Mouse (Mus musculus) MEL (cell line): ENCODE measurements around the gene Celsr1.

ENCODE experiments used
- CTCF ChIP-seq, 3 experiments: IDR thresholded peaks in 2 of 3; conservative IDR thresholded peaks in 1 of 3; 2 replicates each; pipeline ENCODE4 v1.5.1; 2011 to 2012; ENCODE audit warnings: low read length in 3 of 3, low read depth in 2 of 3, mild to moderate bottlenecking in 2 of 3, improper control_type of control experiment in 1 of 3, inconsistent platforms in 1 of 3, mixed read lengths in 1 of 3, moderate library complexity in 1 of 3; ENCODE audit not compliant: control insufficient read depth in 1 of 3, insufficient read depth in 1 of 3, poor library complexity in 1 of 3, severe bottlenecking in 1 of 3
- E2F4 ChIP-seq: IDR thresholded peaks from 2 replicates; pipeline ENCODE4 v1.6.1; 2011; ENCODE audit warnings: low read depth, low read length, improper control_type of control experiment, borderline replicate concordance
- ETS1 ChIP-seq: IDR thresholded peaks from 2 replicates; pipeline ENCODE4 v1.6.1; 2012; ENCODE audit warnings: low read depth, mild to moderate bottlenecking, inconsistent platforms, low read length, improper control_type of control experiment, moderate library complexity
- GATA1 ChIP-seq: IDR thresholded peaks from 2 replicates; pipeline ENCODE4 v1.6.1; 2011; ENCODE audit warnings: low read depth, low read length, improper control_type of control experiment
- KAT2A ChIP-seq: conservative IDR thresholded peaks from 2 replicates; pipeline ENCODE4 v1.6.1; 2012; ENCODE audit warnings: low read depth, low read length, improper control_type of control experiment, inconsistent platforms
- MAX ChIP-seq: IDR thresholded peaks from 2 replicates; pipeline ENCODE4 v1.6.1; 2011; ENCODE audit warnings: low read length, improper control_type of control experiment
- POLR2A ChIP-seq, 2 experiments: IDR thresholded peaks; 2 replicates each; pipeline ENCODE4 v1.6.1; 2011 to 2012; ENCODE audit warnings: low read length in 2 of 2, mild to moderate bottlenecking in 2 of 2, control low read depth in 1 of 2, improper control_type of control experiment in 1 of 2, low read depth in 1 of 2, moderate library complexity in 1 of 2; ENCODE audit not compliant: control insufficient read depth in 1 of 2, insufficient read depth in 1 of 2, poor library complexity in 1 of 2
- POLR2AphosphoS2 ChIP-seq: IDR thresholded peaks from 2 replicates; pipeline ENCODE4 v1.6.1; 2011; ENCODE audit warnings: low read length, improper control_type of control experiment
- RAD21 ChIP-seq: IDR thresholded peaks from 2 replicates; pipeline ENCODE4 v1.6.1; 2011; ENCODE audit warnings: mild to moderate bottlenecking, low read depth, low read length, improper control_type of control experiment
- TAL1 ChIP-seq: IDR thresholded peaks from 2 replicates; pipeline ENCODE4 v1.6.1; 2012; ENCODE audit warnings: mild to moderate bottlenecking, inconsistent platforms, low read length, moderate library complexity, mixed read lengths
- TCF12 ChIP-seq: IDR thresholded peaks from 2 replicates; pipeline ENCODE4 v1.6.1; 2014; ENCODE audit warnings: low read depth, mild to moderate bottlenecking, inconsistent platforms, low read length, improper control_type of control experiment, moderate library complexity
- USF1 ChIP-seq: IDR thresholded peaks from 2 replicates; pipeline ENCODE4 v1.6.1; 2014; ENCODE audit warnings: low read depth, mild to moderate bottlenecking, inconsistent platforms, low read length, improper control_type of control experiment, moderate library complexity
- ZMIZ1 ChIP-seq: IDR thresholded peaks from 2 replicates; pipeline ENCODE4 v1.6.1; 2012; ENCODE audit warnings: low read depth, mild to moderate bottlenecking, inconsistent platforms, low read length, improper control_type of control experiment, moderate library complexity

DNA sequence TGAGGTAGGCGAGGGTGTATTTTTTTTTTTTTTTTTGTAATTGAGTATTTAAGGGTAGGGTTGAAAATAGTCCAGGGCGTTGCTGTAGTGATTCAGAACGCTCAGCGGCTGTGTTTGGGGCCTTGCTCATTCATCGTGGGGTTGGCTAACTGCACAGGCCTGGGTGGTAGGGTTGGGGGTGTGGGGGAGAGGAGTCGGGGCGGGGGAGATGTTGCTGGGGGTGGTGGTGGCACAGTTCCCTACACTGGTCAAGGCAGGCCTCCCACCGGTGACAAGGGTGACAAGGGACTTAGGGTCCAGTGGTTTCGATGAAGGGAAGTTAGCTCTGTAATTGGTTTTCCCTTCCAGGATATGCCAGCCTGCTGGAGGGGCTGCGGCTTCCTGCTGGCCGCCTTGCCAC is 36.8 kb upstream of the Celsr1 start:
- TF ChIP-seq POLR2AphosphoS2: no peak
- TF ChIP-seq TAL1: no peak
- TF ChIP-seq USF1: no peak
- TF ChIP-seq POLR2A (IDR thresholded peaks at IDR 0.05; ENCODE audit: control insufficient read depth in 1 of 2, insufficient read depth in 1 of 2, low read depth in 1 of 2, low read length in 2 of 2, poor library complexity in 1 of 2): no peak
- no peak for TF ChIP-seq RAD21
- TF ChIP-seq KAT2A: no peak
- TF ChIP-seq CTCF (IDR thresholded peaks at IDR 0.05 in 2 of 3, conservative IDR thresholded peaks at IDR 0.05 in 1 of 3; ENCODE audit: control insufficient read depth in 1 of 3, insufficient read depth in 1 of 3, low read depth in 2 of 3, low read length in 3 of 3, poor library complexity in 1 of 3, severe bottlenecking in 1 of 3): no peak
- no peak for TF ChIP-seq E2F4
- TF ChIP-seq MAX: no peak
- no peak for TF ChIP-seq TCF12
- no peak for TF ChIP-seq ZMIZ1
- TF ChIP-seq ETS1: no peak
- TF ChIP-seq GATA1: no peak
